Mouse (Mus musculus) stomach, embryonic 14.5 days (tissue): ENCODE results near the gene Zyg11a. TPM values are rescaled to one million over a fixed set of nuclear protein-coding genes. Genes with fewer than 3 reads are reported as not detected.

Source experiments
- ATAC-seq: fragments of 200-750 bp; cut with Nextera tagmentation; 2 replicates; pipeline ENCODE4 v1.8.0; 2017; ENCODE audit warnings: low read depth, moderate TSS enrichment; ENCODE audit not compliant: insufficient number of reproducible peaks, insufficient read depth, low FRiP score
- H3K27ac ChIP-seq: fragments of 300-500 bp; sonication (generic); 2 replicates; pipeline ENCODE4 v1.5.1; 2014; ENCODE audit warnings: mild to moderate bottlenecking, low read length, moderate library complexity, mixed read lengths
- H3K27me3 ChIP-seq: fragments of 300-500 bp; sonication (generic); 2 replicates; pipeline ENCODE4 v1.6.1; 2014; ENCODE audit warnings: low read length, control low read depth, mixed read lengths; ENCODE audit not compliant: control insufficient read depth, insufficient read depth
- H3K36me3 ChIP-seq: fragments of 300-500 bp; sonication (generic); 2 replicates; pipeline ENCODE4 v1.6.1; 2014; ENCODE audit warnings: mild to moderate bottlenecking, control low read depth, low read length, moderate library complexity, mixed read lengths; ENCODE audit not compliant: control insufficient read depth, insufficient read depth
- H3K4me1 ChIP-seq: fragments of 300-500 bp; sonication (generic); 2 replicates; pipeline ENCODE4 v1.6.1; 2014; ENCODE audit warnings: low read length, control low read depth, mixed read lengths; ENCODE audit not compliant: control insufficient read depth, insufficient read depth
- H3K4me2 ChIP-seq: fragments of 300-500 bp; sonication (generic); replicated peaks from 2 replicates; pipeline ENCODE4 v1.6.1; 2014; ENCODE audit warnings: low read depth, low read length, control low read depth
- H3K4me3 ChIP-seq: fragments of 300-500 bp; sonication (generic); 2 replicates; pipeline ENCODE4 v1.5.1; 2014; ENCODE audit warnings: low read depth, low read length, control low read depth
- H3K9ac ChIP-seq: fragments of 300-500 bp; sonication (generic); replicated peaks from 2 replicates; pipeline ENCODE4 v1.6.1; 2014; ENCODE audit warnings: low read depth, mild to moderate bottlenecking, control low read depth, low read length, moderate library complexity, mixed read lengths
- H3K9me3 ChIP-seq: fragments of 300-500 bp; sonication (generic); 2 replicates; pipeline ENCODE4 v1.6.1; 2016; ENCODE audit warnings: low read depth, low read length, control low read depth; ENCODE audit not compliant: control insufficient read depth
- WGBS: fragments of 180-500 bp; shearing (Covaris S2); extraction: QIAGEN DNeasy Blood & Tissue Kit; methylation state at CpG from one replicate; pipeline ENCODE4 v1.1.7; 2014; 5-methylcytosine and 5-hydroxymethylcytosine counted together
- polyA plus RNA-seq: library from polyadenylated mRNA; unstranded; fragments of >200 nt; fragmentation: Nextera tagmentation; extraction: Ambion mirVana; gene quantifications from 2 replicates; pipeline ENCODE4 v1.2.1, GENCODE M21; 2014

The Zyg11a gene
- polyA plus RNA-seq = not detected in 2 replicates

GRCm38 (mm10) chr4:108217332-108218179 lies at the start of gene Zyg11a:
Gene Zyg11a (minus strand): TSS chr4:108218048.
- 0 out of 2 replicates have a peak, but pooled peaks cover 3% of the 10 kb centered on the region for H3K4me1 ChIP-seq
- ATAC-seq = peak; percentile 49; the same call in 1 of the 2 replicates
- H3K9me3 ChIP-seq = no peaks in the 10 kb centered on the region
- no peak within 1 kb of the TSS for H3K27ac ChIP-seq
- H3K36me3 ChIP-seq = no peaks in the 10 kb centered on the region
- 0 out of 2 replicates have a peak within 1 kb of the TSS, but pooled peaks have one; percentile 21 for H3K9ac ChIP-seq
- peak within 1 kb of the TSS; percentile 57 for H3K4me2 ChIP-seq
- H3K27me3 ChIP-seq = peaks cover 7% of the 10 kb centered on the region
- 2% methylated on average over 78 of the region's 107 CpGs for WGBS
- peak within 1 kb of the TSS; percentile 41 for H3K4me3 ChIP-seq

DNA sequence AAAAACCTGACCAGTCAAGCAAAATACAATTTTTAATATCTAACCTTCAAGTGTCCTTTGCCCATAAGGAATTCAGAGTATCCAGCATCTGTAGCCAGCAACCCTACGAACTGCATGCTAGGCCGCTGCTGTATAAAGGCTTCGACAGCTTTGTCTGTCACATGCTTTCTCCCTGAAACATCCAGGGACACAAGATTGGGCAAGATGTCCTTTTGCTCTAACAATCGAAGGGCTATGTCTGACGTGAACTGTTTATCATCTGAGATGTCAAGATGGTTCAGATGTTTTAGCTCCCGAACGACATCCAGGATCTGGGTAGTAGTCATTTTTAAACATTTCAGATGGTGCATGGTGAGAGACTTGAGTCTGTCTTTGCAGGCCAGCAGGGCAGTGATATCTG lies 47.9 kb upstream of the Zyg11a start:
- Histone ChIP-seq H3K4me2 (no peak overlapping the region), H3K36me3 (peaks cover 33% of the 10 kb centered on the region), H3K27me3 (no peaks in the 10 kb centered on the region), H3K9me3 (no peaks in the 10 kb centered on the region), H3K27ac (no peak overlapping the region), H3K4me1 (no peaks in the 10 kb centered on the region), H3K9ac (no peak overlapping the region), H3K4me3 (no peak overlapping the region)
- WGBS = 89% methylated on average over 7 of the region's 7 CpGs
- no peak for ATAC-seq

- H3K36me3 ChIP-seq = peaks cover 46% of the 10 kb centered on the region
- no peak overlapping the region for H3K4me2 ChIP-seq
- WGBS = 85% methylated on average over 6 of the region's 6 CpGs
- no peak overlapping the region for H3K27ac ChIP-seq
- no peak for ATAC-seq
- H3K4me3 ChIP-seq = no peak overlapping the region
- no peaks in the 10 kb centered on the region for H3K9me3 ChIP-seq
- H3K27me3 ChIP-seq = no peaks in the 10 kb centered on the region
- H3K9ac ChIP-seq = no peak overlapping the region
- no peaks in the 10 kb centered on the region for H3K4me1 ChIP-seq
Measured at GRCm38 (mm10) chr4:108253317-108253716, 35.5 kb upstream of the Zyg11a start.

GRCm38 (mm10) chr4:108250501-108250900 lies 32.7 kb upstream of the Zyg11a start:
- Histone ChIP-seq H3K4me1 (no peaks in the 10 kb centered on the region), H3K4me3 (no peak overlapping the region), H3K27ac (no peak overlapping the region), H3K36me3 (peaks cover 40% of the 10 kb centered on the region), H3K9me3 (no peaks in the 10 kb centered on the region), H3K27me3 (no peaks in the 10 kb centered on the region), H3K4me2 (no peak overlapping the region), H3K9ac (no peak overlapping the region)
- ATAC-seq = no peak
- WGBS = 95% methylated on average over 9 of the region's 9 CpGs

- Histone ChIP-seq H3K4me1 (no peaks in the 10 kb centered on the region), H3K36me3 (peaks cover 40% of the 10 kb centered on the region), H3K9ac (no peak overlapping the region), H3K27me3 (no peaks in the 10 kb centered on the region), H3K27ac (no peak overlapping the region), H3K4me3 (no peak overlapping the region), H3K9me3 (no peaks in the 10 kb centered on the region), H3K4me2 (no peak overlapping the region)
- ATAC-seq = no peak
- 87% methylated on average over 3 of the region's 3 CpGs for whole genome bisulfite sequencing
Measured at GRCm38 (mm10) chr4:108249314-108249713, 31.5 kb upstream of the Zyg11a start.

- no peak for ATAC-seq
- peaks cover 15% of the 10 kb centered on the region for H3K36me3 ChIP-seq
Measured at GRCm38 (mm10) chr4:108233654-108234053, 15.8 kb upstream of the Zyg11a start.

GRCm38 (mm10) chr4:108225341-108225872 lies 7.6 kb upstream of the Zyg11a start:
- H3K4me2 ChIP-seq = no peak overlapping the region
- no peaks in the 10 kb centered on the region for H3K36me3 ChIP-seq
- no peaks in the 10 kb centered on the region for H3K4me1 ChIP-seq
- H3K9me3 ChIP-seq = no peaks in the 10 kb centered on the region
- no peak for ATAC-seq
- H3K4me3 ChIP-seq = no peak overlapping the region
- H3K27me3 ChIP-seq = no peaks in the 10 kb centered on the region
- 47% methylated on average over 3 of the region's 3 CpGs for WGBS
- no peak overlapping the region for H3K27ac ChIP-seq
- no peak overlapping the region for H3K9ac ChIP-seq

More at GRCm38 (mm10) chr4:108233654-108234053, 15.8 kb upstream of the Zyg11a start:
- Histone ChIP-seq H3K4me1 (no peaks in the 10 kb centered on the region), H3K27me3 (no peaks in the 10 kb centered on the region), H3K4me3 (no peak overlapping the region), H3K4me2 (no peak overlapping the region), H3K9me3 (no peaks in the 10 kb centered on the region), H3K9ac (no peak overlapping the region), H3K27ac (no peak overlapping the region)
- 87% methylated on average over 3 of the region's 3 CpGs for WGBS

GRCm38 (mm10) chr4:108222507-108222906 lies 4.7 kb upstream of the Zyg11a start:
- no peaks in the 10 kb centered on the region for H3K36me3 ChIP-seq
- no peak for ATAC-seq
- H3K27me3 ChIP-seq = no peaks in the 10 kb centered on the region; the same call in none of the 2 replicates
- H3K9ac ChIP-seq = no peak overlapping the region
- no peak overlapping the region for H3K4me3 ChIP-seq
- H3K4me2 ChIP-seq = no peak overlapping the region
- no peaks in the 10 kb centered on the region for H3K9me3 ChIP-seq
- H3K27ac ChIP-seq = no peak overlapping the region
- 94% methylated on average over 5 of the region's 5 CpGs for WGBS
- 0 out of 2 replicates have a peak, but pooled peaks cover 3% of the 10 kb centered on the region for H3K4me1 ChIP-seq
